Mouse (Mus musculus) MEL (cell line): ENCODE results near the gene Syn3. TPM values are rescaled to one million over a fixed set of nuclear protein-coding genes. Genes with fewer than 3 reads are reported as not detected.

ENCODE experiments used
- DNase-seq: peaks from one replicate; pipeline ENCODE4 v3.0.0; 2011; ENCODE audit warnings: low read depth, low spot score
- H3K27ac ChIP-seq: 2 replicates; pipeline ENCODE4 v1.5.1; 2012; ENCODE audit warnings: low read depth, mild to moderate bottlenecking, control low read depth, low read length, moderate library complexity; ENCODE audit not compliant: control insufficient read depth
- H3K27me3 ChIP-seq, 2 experiments: fragments of 150-350 bp in 1 of 2; sonication (generic) in 1 of 2; 2 replicates each; pipeline ENCODE4 v1.6.1; 2012; ENCODE audit warnings: low read length in 2 of 2, mild to moderate bottlenecking in 2 of 2, improper control_type of control experiment in 1 of 2, moderate library complexity in 1 of 2; ENCODE audit not compliant: insufficient read depth in 2 of 2, control insufficient read depth in 1 of 2
- H3K36me3 ChIP-seq, 2 experiments: 2 replicates each; pipeline ENCODE4 v1.6.1; 2012 to 2014; ENCODE audit warnings: low read length in 2 of 2, improper control_type of control experiment in 1 of 2, inconsistent platforms in 1 of 2, mild to moderate bottlenecking in 1 of 2; ENCODE audit not compliant: insufficient read depth in 2 of 2, control insufficient read depth in 1 of 2
- H3K4me1 ChIP-seq, 2 experiments: fragments of 150-350 bp in 1 of 2; sonication (generic) in 1 of 2; 2 replicates each; pipeline ENCODE4 v1.6.1; 2012; ENCODE audit warnings: low read length in 2 of 2, improper control_type of control experiment in 1 of 2, mild to moderate bottlenecking in 1 of 2; ENCODE audit not compliant: insufficient read depth in 2 of 2, control insufficient read depth in 1 of 2
- H3K4me3 ChIP-seq, 2 experiments: fragments of 150-350 bp in 1 of 2; sonication (generic) in 1 of 2; 2 replicates each; pipeline ENCODE4 v1.5.1; 2012; ENCODE audit warnings: low read depth in 2 of 2, low read length in 2 of 2, mild to moderate bottlenecking in 2 of 2, moderate library complexity in 2 of 2, control low read depth in 1 of 2, improper control_type of control experiment in 1 of 2; ENCODE audit not compliant: control insufficient read depth in 1 of 2, insufficient read depth in 1 of 2
- H3K79me2 ChIP-seq: 2 replicates; pipeline ENCODE4 v1.6.1; 2012; ENCODE audit warnings: mild to moderate bottlenecking, low read length, moderate library complexity; ENCODE audit not compliant: control insufficient read depth, poor library complexity, insufficient read depth
- H3K9ac ChIP-seq: 2 replicates; pipeline ENCODE4 v1.6.1; 2012; ENCODE audit warnings: low read depth, mild to moderate bottlenecking, control low read depth, low read length, moderate library complexity; ENCODE audit not compliant: control insufficient read depth, poor library complexity, severe bottlenecking
- H3K9me3 ChIP-seq: fragments of 150-350 bp; sonication (generic); replicated peaks from 2 replicates; pipeline ENCODE4 v1.6.1; 2012; ENCODE audit warnings: mild to moderate bottlenecking, low read length, improper control_type of control experiment, moderate library complexity; ENCODE audit not compliant: insufficient read depth
- BHLHE40 ChIP-seq: IDR thresholded peaks from 2 replicates; pipeline ENCODE4 v1.6.1; 2012; ENCODE audit warnings: low read depth, mild to moderate bottlenecking, inconsistent platforms, low read length, improper control_type of control experiment, borderline replicate concordance
- CHD1 ChIP-seq: IDR thresholded peaks from 2 replicates; pipeline ENCODE4 v1.6.1; 2012; ENCODE audit warnings: low read depth, mild to moderate bottlenecking, inconsistent platforms, low read length, improper control_type of control experiment
- CHD2 ChIP-seq: IDR thresholded peaks from 2 replicates; pipeline ENCODE4 v1.6.1; 2011; ENCODE audit warnings: low read length, improper control_type of control experiment
- CTCF ChIP-seq, 3 experiments: IDR thresholded peaks in 2 of 3; conservative IDR thresholded peaks in 1 of 3; 2 replicates each; pipeline ENCODE4 v1.5.1; 2011 to 2012; ENCODE audit warnings: low read length in 3 of 3, low read depth in 2 of 3, mild to moderate bottlenecking in 2 of 3, improper control_type of control experiment in 1 of 3, inconsistent platforms in 1 of 3, mixed read lengths in 1 of 3, moderate library complexity in 1 of 3; ENCODE audit not compliant: control insufficient read depth in 1 of 3, insufficient read depth in 1 of 3, poor library complexity in 1 of 3, severe bottlenecking in 1 of 3
- E2F4 ChIP-seq: IDR thresholded peaks from 2 replicates; pipeline ENCODE4 v1.6.1; 2011; ENCODE audit warnings: low read depth, low read length, improper control_type of control experiment, borderline replicate concordance
- ELF1 ChIP-seq: IDR thresholded peaks from 2 replicates; pipeline ENCODE4 v1.6.1; 2014; ENCODE audit warnings: low read depth, mild to moderate bottlenecking, inconsistent platforms, low read length, improper control_type of control experiment, moderate library complexity
- EP300 ChIP-seq, 2 experiments: IDR thresholded peaks; 2 replicates each; pipeline ENCODE4 v1.6.1; 2011; ENCODE audit warnings: improper control_type of control experiment in 2 of 2, low read length in 2 of 2, low read depth in 1 of 2, mild to moderate bottlenecking in 1 of 2
- GABPA ChIP-seq: IDR thresholded peaks from 2 replicates; pipeline ENCODE4 v1.6.1; 2012; ENCODE audit warnings: low read depth, mild to moderate bottlenecking, inconsistent platforms, low read length, improper control_type of control experiment, moderate library complexity
- GATA1 ChIP-seq: IDR thresholded peaks from 2 replicates; pipeline ENCODE4 v1.6.1; 2011; ENCODE audit warnings: low read depth, low read length, improper control_type of control experiment
- KAT2A ChIP-seq: conservative IDR thresholded peaks from 2 replicates; pipeline ENCODE4 v1.6.1; 2012; ENCODE audit warnings: low read depth, low read length, improper control_type of control experiment, inconsistent platforms
- MAFK ChIP-seq: IDR thresholded peaks from 2 replicates; pipeline ENCODE4 v1.6.1; 2011; ENCODE audit warnings: low read depth, mild to moderate bottlenecking, low read length, improper control_type of control experiment, borderline replicate concordance
- MAX ChIP-seq: IDR thresholded peaks from 2 replicates; pipeline ENCODE4 v1.6.1; 2011; ENCODE audit warnings: low read length, improper control_type of control experiment
- MEF2A ChIP-seq: IDR thresholded peaks from 2 replicates; pipeline ENCODE4 v1.6.1; 2014; ENCODE audit warnings: low read depth, mild to moderate bottlenecking, inconsistent platforms, low read length, improper control_type of control experiment; ENCODE audit not compliant: poor library complexity, insufficient replicate concordance, severe bottlenecking; ENCODE audit errors: extremely low read depth
- MXI1 ChIP-seq: IDR thresholded peaks from 2 replicates; pipeline ENCODE4 v1.6.1; 2011; ENCODE audit warnings: mild to moderate bottlenecking, low read depth, low read length, improper control_type of control experiment
- MYB ChIP-seq: IDR thresholded peaks from 2 replicates; pipeline ENCODE4 v1.6.1; 2011; ENCODE audit warnings: mild to moderate bottlenecking, low read depth, low read length, improper control_type of control experiment
- RAD21 ChIP-seq: IDR thresholded peaks from 2 replicates; pipeline ENCODE4 v1.6.1; 2011; ENCODE audit warnings: mild to moderate bottlenecking, low read depth, low read length, improper control_type of control experiment
- RCOR1 ChIP-seq: IDR thresholded peaks from 2 replicates; pipeline ENCODE4 v1.6.1; 2012; ENCODE audit warnings: low read depth, mild to moderate bottlenecking, inconsistent platforms, low read length, improper control_type of control experiment
- TAL1 ChIP-seq: IDR thresholded peaks from 2 replicates; pipeline ENCODE4 v1.6.1; 2012; ENCODE audit warnings: mild to moderate bottlenecking, inconsistent platforms, low read length, moderate library complexity, mixed read lengths
- USF2 ChIP-seq, 2 experiments: IDR thresholded peaks; 2 replicates each; pipeline ENCODE4 v1.6.1; 2011 to 2012; ENCODE audit warnings: improper control_type of control experiment in 2 of 2, low read length in 2 of 2, borderline replicate concordance in 1 of 2, inconsistent platforms in 1 of 2, low read depth in 1 of 2, mild to moderate bottlenecking in 1 of 2; ENCODE audit not compliant: insufficient read depth in 1 of 2
- ZKSCAN1 ChIP-seq: IDR thresholded peaks from 2 replicates; pipeline ENCODE4 v1.6.1; 2012; ENCODE audit warnings: low read depth, mild to moderate bottlenecking, inconsistent platforms, low read length, improper control_type of control experiment, moderate library complexity
- polyA plus RNA-seq, 2 experiments: library from polyadenylated mRNA; stranded (reverse) in 1 of 2; unstranded in 1 of 2; fragments of >175 nt in 1 of 2; fragments of >200 nt in 1 of 2; gene quantifications; 2 replicates each; pipeline versions ENCODE4 v1.2.1 to v1.2.4; 2012; ENCODE audit warnings: low replicate concordance in 2 of 2, low read depth in 1 of 2; ENCODE audit not compliant: insufficient read length in 2 of 2, insufficient read depth in 1 of 2, missing spikeins in 1 of 2
- total RNA-seq: library from RNA; depleted of rRNA; stranded (reverse); fragments of 300-350 nt; gene quantifications from 2 replicates; pipeline ENCODE4 v1.2.3, GENCODE M21; 2012

The Syn3 gene
- total and polyA plus RNA-seq, 3 experiments, result 0.06 TPM; not detected in 2

DNA sequence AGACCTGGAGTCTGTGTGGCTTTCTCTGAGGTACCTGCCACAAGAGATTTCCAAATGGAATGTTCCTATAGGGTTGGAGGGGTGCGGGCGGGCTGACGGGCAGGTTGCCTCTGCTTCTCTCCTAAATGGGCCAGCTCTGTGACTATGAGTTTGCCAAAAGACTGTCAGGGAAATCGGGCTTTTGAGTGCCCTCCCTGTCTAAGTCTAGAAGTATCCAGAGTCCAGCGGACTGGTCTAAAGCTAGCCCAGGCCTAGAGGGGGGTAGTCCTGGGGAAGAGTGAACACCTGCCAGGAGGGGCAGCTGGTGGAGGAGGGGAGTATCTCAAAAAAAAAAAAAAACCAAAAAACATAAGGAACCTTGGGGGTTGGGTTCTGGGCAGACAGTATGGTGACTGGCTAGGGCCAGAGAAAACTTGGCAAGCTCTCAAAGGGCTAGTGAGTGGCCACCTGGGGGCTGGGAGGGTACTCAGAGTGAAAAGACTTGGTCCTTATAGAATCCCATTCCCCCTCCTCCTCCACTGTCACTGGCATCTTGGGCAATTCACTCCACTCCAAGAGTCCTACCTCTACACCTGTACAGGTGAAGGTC lies 180.1 kb downstream of the Syn3 start:
- Histone ChIP-seq H3K36me3 (no peaks in the 10 kb centered on the region), H3K27me3 (no peaks in the 10 kb centered on the region)

DNA sequence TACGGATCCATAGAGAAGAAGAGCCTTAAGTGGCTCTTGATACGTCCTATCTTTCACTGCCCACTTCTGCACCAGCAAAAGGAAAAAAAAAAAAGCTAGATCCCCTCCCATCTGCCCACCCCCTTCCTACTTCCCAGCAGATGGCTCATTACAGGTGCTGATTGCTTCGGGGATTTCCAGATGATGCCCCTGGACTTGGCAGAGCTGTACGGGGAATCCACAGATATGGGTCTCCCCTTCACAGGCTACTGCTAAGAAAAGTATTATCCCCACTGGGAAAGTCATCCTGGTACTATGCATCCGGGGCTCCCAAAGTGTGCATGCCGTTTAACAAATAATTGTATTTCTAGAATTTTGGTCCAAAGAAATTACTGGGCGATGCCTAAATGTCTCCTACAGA lies 181.1 kb downstream of the Syn3 start:
- Histone ChIP-seq H3K27me3 (no peaks in the 10 kb centered on the region), H3K27ac (no peak overlapping the region), H3K79me2 (no peaks in the 10 kb centered on the region), H3K9me3 (no peaks in the 10 kb centered on the region), H3K36me3 (no peaks in the 10 kb centered on the region), H3K4me1 (no peaks in the 10 kb centered on the region), H3K9ac (no peak overlapping the region), H3K4me3 (no peak overlapping the region)
- no peak for DNase-seq
- TF ChIP-seq CHD2, result no peak

More for the DNA sequence above, 180.1 kb downstream of the Syn3 start:
- Histone ChIP-seq H3K27ac (no peak overlapping the region), H3K4me3 (no peak overlapping the region), H3K79me2 (no peaks in the 10 kb centered on the region), H3K9me3 (no peaks in the 10 kb centered on the region), H3K4me1 (no peaks in the 10 kb centered on the region), H3K9ac (no peak overlapping the region)
- DNase-seq, result no peak
- TF ChIP-seq USF2 (IDR thresholded peaks at IDR 0.05; ENCODE audit: borderline replicate concordance in 1 of 2, insufficient read depth in 1 of 2, low read depth in 1 of 2, low read length in 2 of 2), result no peak
- no peak for TF ChIP-seq CHD1
- no peak for TF ChIP-seq RAD21
- TF ChIP-seq EP300 (IDR thresholded peaks at IDR 0.05; ENCODE audit: low read depth in 1 of 2, low read length in 2 of 2), result no peak
- no peak for TF ChIP-seq TAL1
- no peak for TF ChIP-seq MAX
- no peak for TF ChIP-seq KAT2A
- TF ChIP-seq MXI1, result no peak
- no peak for TF ChIP-seq ZKSCAN1
- no peak for TF ChIP-seq RCOR1
- no peak for TF ChIP-seq CTCF (IDR thresholded peaks at IDR 0.05 in 2 of 3, conservative IDR thresholded peaks at IDR 0.05 in 1 of 3; ENCODE audit: control insufficient read depth in 1 of 3, insufficient read depth in 1 of 3, low read depth in 2 of 3, low read length in 3 of 3, poor library complexity in 1 of 3, severe bottlenecking in 1 of 3)

DNA sequence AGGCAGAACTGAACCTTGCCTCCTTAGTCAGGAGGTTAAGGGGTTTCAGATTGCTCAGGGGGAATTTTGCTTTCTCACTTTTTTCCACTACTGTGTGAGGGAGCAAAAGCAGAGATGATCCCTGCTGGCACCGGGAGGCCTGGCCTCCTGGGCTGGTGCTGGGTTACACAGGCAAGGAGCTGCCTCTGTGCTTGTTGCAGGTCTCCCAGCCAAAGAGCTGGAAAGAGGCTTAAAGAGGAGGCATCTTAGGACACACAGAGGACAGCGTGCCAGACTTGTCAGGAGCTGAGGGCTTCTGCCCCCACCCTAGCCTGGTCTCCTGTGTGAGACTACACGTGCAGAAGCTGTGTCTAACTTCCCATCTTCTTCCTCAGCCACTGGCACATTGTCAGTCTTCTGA lies 183.2 kb downstream of the Syn3 start:
- H3K9ac ChIP-seq, result no peak overlapping the region
- DNase-seq, result no peak
- no peaks in the 10 kb centered on the region for H3K79me2 ChIP-seq
- no peaks in the 10 kb centered on the region for H3K4me1 ChIP-seq
- no peak overlapping the region for H3K4me3 ChIP-seq
- no peaks in the 10 kb centered on the region for H3K27me3 ChIP-seq
- H3K36me3 ChIP-seq, result no peaks in the 10 kb centered on the region
- TF ChIP-seq RAD21 (no peak), E2F4 (no peak), MAX (no peak), GABPA (no peak), RCOR1 (no peak), BHLHE40 (no peak), GATA1 (no peak), MAFK (no peak), MYB (no peak), MEF2A (no peak), ELF1 (no peak)
- no peaks in the 10 kb centered on the region for H3K9me3 ChIP-seq
- H3K27ac ChIP-seq, result no peak overlapping the region
